Comparison of ENCODE assay signal across 14 mouse cellular contexts in the genomic region with DNA sequence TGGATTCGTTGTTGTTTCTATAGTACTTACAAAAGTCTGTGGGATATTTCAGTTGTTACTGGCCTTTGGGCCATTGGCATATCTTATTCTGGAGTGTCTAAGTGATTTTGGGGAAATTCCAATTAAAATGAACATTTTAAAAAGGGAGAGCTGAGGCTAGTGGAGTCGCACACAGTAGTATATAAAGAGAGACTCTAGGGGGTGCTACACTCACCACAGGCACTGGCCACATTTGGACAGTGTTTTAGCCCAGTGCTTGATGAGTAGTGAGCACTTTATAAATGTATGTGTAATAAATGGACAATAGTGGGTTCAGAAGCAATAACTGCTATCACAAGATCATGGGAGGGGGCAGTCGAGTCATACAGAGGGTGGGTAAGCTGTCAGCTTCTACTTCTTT. TPM values are rescaled to one million over a fixed set of nuclear protein-coding genes. Genes with fewer than 3 reads are reported as not detected.
DNase-seq lines count a peak whose midpoint lies in the region; ATAC-seq and TF ChIP-seq lines count a peak whose summit lies in the region.
"Had no signal": no experiment of that assay in that cellular context is flagged by ENCODE, and none has a peak within 500 bp of the region (broad histone marks: within the 10 kb centered on the region; RNA-seq: fewer than 3 reads in every experiment).

No protein-coding gene starts in this region.

- WGBS in lung, postnatal 0 days = 59% methylated on average over 3 of the region's 3 CpGs
- 42% methylated on average over 3 of the region's 3 CpGs for WGBS in embryonic facial prominence, embryonic 13.5 days

- H3K36me3 ChIP-seq in lung, postnatal 0 days (ENCODE audit: insufficient read depth, low read length) = no peaks in the 10 kb centered on the region
- no peaks in the 10 kb centered on the region for H3K36me3 ChIP-seq in embryonic facial prominence, embryonic 13.5 days
- H3K36me3 ChIP-seq: liver, embryonic 15.5 days had no signal

- H3K9me3 ChIP-seq in lung, postnatal 0 days (ENCODE audit: low read length) = no peaks in the 10 kb centered on the region
- H3K9me3 ChIP-seq in embryonic facial prominence, embryonic 13.5 days = no peaks in the 10 kb centered on the region
- H3K9me3 ChIP-seq: liver, embryonic 15.5 days had no signal

- TF ChIP-seq EP300 in lung, postnatal 0 days (IDR thresholded peaks at IDR 0.05) = no peak

- H3K27me3 ChIP-seq in lung, postnatal 0 days (replicated peaks; ENCODE audit: insufficient read depth, low read length) = no peaks in the 10 kb centered on the region
- 0 out of 2 replicates have a peak, but pooled peaks cover 5% of the 10 kb centered on the region for H3K27me3 ChIP-seq in embryonic facial prominence, embryonic 13.5 days

- H3K9ac ChIP-seq in lung, postnatal 0 days (replicated peaks; ENCODE audit: low read depth) = no peak overlapping the region
- H3K9ac ChIP-seq in embryonic facial prominence, embryonic 13.5 days = no peak overlapping the region
- H3K9ac ChIP-seq: liver, embryonic 15.5 days had no signal

- TF ChIP-seq CTCF in gastrocnemius, adult 2 months (IDR thresholded peaks at IDR 0.05) = peak; percentile 22; the same call in 1 of the 2 replicates
- peak; percentile 19; the same call in 1 of the 2 replicates for TF ChIP-seq CTCF in lung, postnatal 0 days (IDR thresholded peaks at IDR 0.05)

- no peaks in the 10 kb centered on the region for H3K4me1 ChIP-seq in lung, postnatal 0 days (ENCODE audit: insufficient read depth, low read depth, low read length)
- peaks cover 32% of the 10 kb centered on the region for H3K4me1 ChIP-seq in embryonic facial prominence, embryonic 13.5 days
- H3K4me1 ChIP-seq: liver, embryonic 15.5 days had no signal

- H3K4me2 ChIP-seq in lung, postnatal 0 days (replicated peaks; ENCODE audit: low read depth, low read length) = no peak overlapping the region
- peak overlapping the region; percentile 19; the same call in 1 of the 2 replicates for H3K4me2 ChIP-seq in embryonic facial prominence, embryonic 13.5 days
- H3K4me2 ChIP-seq: liver, embryonic 15.5 days had no signal

- ATAC-seq in lung, postnatal 0 days = no peak
- ATAC-seq in embryonic facial prominence, embryonic 13.5 days (ENCODE audit: insufficient number of reproducible peaks, insufficient read depth, low FRiP score, low TSS enrichment, low read depth) = no peak

- no peak overlapping the region for H3K4me3 ChIP-seq in gastrocnemius, adult 2 months
- H3K4me3 ChIP-seq in lung, postnatal 0 days (ENCODE audit: low read depth, low read length) = no peak overlapping the region
- H3K4me3 ChIP-seq in embryonic facial prominence, embryonic 13.5 days = no peak overlapping the region
- H3K4me3 ChIP-seq: liver, embryonic 15.5 days; megakaryocyte, embryonic 14.5 days had no signal

- no peak overlapping the region for H3K27ac ChIP-seq in gastrocnemius, adult 2 months
- H3K27ac ChIP-seq in lung, postnatal 0 days (ENCODE audit: low read length) = no peak overlapping the region
- H3K27ac ChIP-seq in embryonic facial prominence, embryonic 13.5 days = no peak overlapping the region
- H3K27ac ChIP-seq: liver, embryonic 15.5 days had no signal

- intact Hi-C loops in gastrocnemius, adult 2 months (cut with DNase I) = no loop called here

- no peak for DNase-seq in gastrocnemius, adult 2 months
- DNase-seq in gastrocnemius, postnatal 25 days = no peak
- DNase-seq in lung, postnatal 0 days (ENCODE audit: low spot score) = no peak
- no peak for DNase-seq in lung, postnatal 4 days
- peak; percentile 45 for DNase-seq in retina, embryonic 14.5 days (ENCODE audit: low spot score)
- no peak for DNase-seq in adrenal gland, adult 2 months
- DNase-seq in thymus, postnatal 36 days = no peak
- DNase-seq: cerebellum, postnatal 14 days; heart, postnatal 36 days; kidney, postnatal 36 days had no signal

RNA-seq across cellular contexts. Expression of gene Sh3gl3, which starts 2.6 kb away (rescaled TPM):
- total RNA-seq in gastrocnemius, adult 2 months (2021) = under 1 TPM; 0.41 to 0.47 TPM
- under 1 TPM; 0.67 to 0.95 TPM for total RNA-seq in gastrocnemius, postnatal 25 days (2021)
- 2.5 and 2.6 TPM in 2 replicates for polyA plus RNA-seq in lung, postnatal 0 days (2015; fragmentation: Nextera tagmentation; extraction: Ambion mirVana)
- polyA plus RNA-seq in embryonic facial prominence, embryonic 13.5 days (2015; fragmentation: Nextera tagmentation; extraction: Ambion mirVana) = 28.7 and 31.3 TPM in 2 replicates
- total RNA-seq in adrenal gland, adult 2 months (2021) = 1 to 10 TPM; 5.8 to 7.9 TPM
- polyA plus RNA-seq in adrenal gland, adult 2 months (2012; rRNA removed) = 0.49 and 0.70 TPM in 2 replicates
- total RNA-seq: granulocyte monocyte progenitor cell, adult 5-6 weeks had no signal
